Mouse (Mus musculus) adrenal gland, adult 18-20 months (tissue): ENCODE data around the gene Prelp. TPM values are rescaled to one million over a fixed set of nuclear protein-coding genes. Genes with fewer than 3 reads are reported as not detected.

Experiments used
- DNase-seq, 2 experiments: peaks; one replicate each; pipeline ENCODE4 v3.0.0; 2021 to 2022; ENCODE audit warnings: low spot score in 2 of 2
- total RNA-seq, 2 experiments: library from RNA; stranded (reverse); gene quantifications; 1 replicate in 1 of 2; 2 replicates in 1 of 2; pipeline ENCODE4 v1.2.3; 2021

Prelp gene
- total RNA-seq, 2 experiments from 2014 or later: 43.0 to 91.5 TPM

DNA sequence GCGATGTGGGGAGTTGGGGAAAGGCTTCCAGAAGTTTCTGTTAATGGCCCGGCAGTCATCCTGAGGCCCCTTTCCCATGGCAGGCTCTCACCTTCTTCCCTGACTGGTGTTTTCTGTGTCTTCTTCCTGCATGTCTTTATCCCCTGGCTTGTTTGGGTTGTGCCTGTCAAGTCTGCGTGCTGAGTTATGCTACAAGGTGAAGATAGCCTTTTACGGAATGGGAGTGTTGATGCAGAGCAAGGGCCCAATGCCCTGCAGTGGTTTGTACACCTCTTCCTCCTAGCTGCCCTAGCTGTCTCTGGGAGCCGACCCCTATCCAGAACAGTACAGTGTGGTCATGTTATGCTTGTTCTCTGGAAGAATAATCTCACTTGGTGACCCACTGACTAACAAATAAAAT is 60.2 kb downstream of the Prelp start:
- DNase-seq: no peak

Other genes starting within 250 kb of the Prelp start
- gene Lax1, start 231.3 kb downstream of the Prelp start, total RNA-seq: under 1 TPM; 0.32 to 0.33 TPM
- 10 to 100 TPM; 25.1 to 41.5 TPM for gene Atp2b4, start 120.4 kb downstream of the Prelp start, total RNA-seq
- gene Optc, start 13.4 kb downstream of the Prelp start, total RNA-seq: 1 to 10 TPM; 1.0 to 1.4 TPM
- gene Fmod, start 115.8 kb upstream of the Prelp start, total RNA-seq: 1 to 10 TPM; 6.7 to 9.6 TPM
- 10 to 100 TPM; 23.1 to 32.7 TPM for gene Btg2, start 157.7 kb upstream of the Prelp start, total RNA-seq
- gene Chit1, start 189.8 kb upstream of the Prelp start, total RNA-seq: not detected